Mouse (Mus musculus): ENCODE measurements around the gene Abca1.

Abca1 gene

GRCm38 (mm10) chr4:53150516-53150915, 9.2 kb downstream of the Abca1 start:
- in situ Hi-C loops (cut with MboI; ENCODE audit: unreplicated experiment in 2 of 2): no loop called here

GRCm38 (mm10) chr4:53149644-53150043, 10.1 kb downstream of the Abca1 start:
- in situ Hi-C loops (cut with MboI; ENCODE audit: unreplicated experiment in 2 of 2): no loop called here

- in situ Hi-C loops (cut with MboI; ENCODE audit: unreplicated experiment in 2 of 2): no loop called here
Measured at GRCm38 (mm10) chr4:53148817-53149216, 10.9 kb downstream of the Abca1 start.

- in situ Hi-C loops (cut with MboI; ENCODE audit: unreplicated experiment in 2 of 2): no loop called here
Measured at GRCm38 (mm10) chr4:53147454-53147853, 12.2 kb downstream of the Abca1 start.

GRCm38 (mm10) chr4:53147046-53147445, 12.6 kb downstream of the Abca1 start:
- in situ Hi-C loops (cut with MboI; ENCODE audit: unreplicated experiment in 2 of 2): no loop called here

- in situ Hi-C loops (cut with MboI; ENCODE audit: unreplicated experiment in 2 of 2): no loop called here
Measured at GRCm38 (mm10) chr4:53146227-53146949, 13.3 kb downstream of the Abca1 start.

GRCm38 (mm10) chr4:53145434-53146168, 14.1 kb downstream of the Abca1 start:
- in situ Hi-C loops (cut with MboI; ENCODE audit: unreplicated experiment in 2 of 2): no loop called here

- in situ Hi-C loops (cut with MboI; ENCODE audit: unreplicated experiment in 2 of 2): no loop called here
Measured at GRCm38 (mm10) chr4:53144571-53144970, 15.1 kb downstream of the Abca1 start.

- in situ Hi-C loops (cut with MboI; ENCODE audit: unreplicated experiment in 2 of 2): no loop called here
Measured at GRCm38 (mm10) chr4:53144021-53144420, 15.7 kb downstream of the Abca1 start.

GRCm38 (mm10) chr4:53140678-53141077, 19.0 kb downstream of the Abca1 start:
- in situ Hi-C loops (cut with MboI; ENCODE audit: unreplicated experiment in 2 of 2): no loop called here

GRCm38 (mm10) chr4:53139495-53139894, 20.2 kb downstream of the Abca1 start:
- in situ Hi-C loops (cut with MboI; ENCODE audit: unreplicated experiment in 2 of 2): no loop called here

- in situ Hi-C loops (cut with MboI; ENCODE audit: unreplicated experiment in 2 of 2): no loop called here
Measured at GRCm38 (mm10) chr4:53138974-53139373, 20.7 kb downstream of the Abca1 start.

GRCm38 (mm10) chr4:53137087-53137486, 22.6 kb downstream of the Abca1 start:
- in situ Hi-C loops (cut with MboI; ENCODE audit: unreplicated experiment in 2 of 2): no loop called here

- in situ Hi-C loops (cut with MboI; ENCODE audit: unreplicated experiment in 2 of 2): no loop called here
Measured at GRCm38 (mm10) chr4:53134816-53135215, 24.9 kb downstream of the Abca1 start.

GRCm38 (mm10) chr4:53133995-53134394, 25.7 kb downstream of the Abca1 start:
- in situ Hi-C loops (cut with MboI; ENCODE audit: unreplicated experiment in 2 of 2): no loop called here

GRCm38 (mm10) chr4:53131538-53131937, 28.2 kb downstream of the Abca1 start:
- in situ Hi-C loops (cut with MboI; ENCODE audit: unreplicated experiment in 2 of 2): no loop called here

- in situ Hi-C loops (cut with MboI; ENCODE audit: unreplicated experiment in 2 of 2): no loop called here
Measured at GRCm38 (mm10) chr4:53130622-53131517, 28.8 kb downstream of the Abca1 start.

GRCm38 (mm10) chr4:53129716-53130301, 29.9 kb downstream of the Abca1 start:
- in situ Hi-C loops (cut with MboI; ENCODE audit: unreplicated experiment in 2 of 2): no loop called here

GRCm38 (mm10) chr4:53127266-53127665, 32.4 kb downstream of the Abca1 start:
- in situ Hi-C loops (cut with MboI; ENCODE audit: unreplicated experiment in 2 of 2): no loop called here

- in situ Hi-C loops (cut with MboI; ENCODE audit: unreplicated experiment in 2 of 2): no loop called here
Measured at GRCm38 (mm10) chr4:53126794-53127193, 32.9 kb downstream of the Abca1 start.

All from v-Abl transformed pro-B cells (cell line).